Mouse (Mus musculus): ENCODE measurements at regions not wholly inside any gene's neighbourhood (a gene's known extent, or its start where the extent isn't known, plus 50 kb on each side); places are given as distances from the start of the nearest gene placed in this dataset.

DNA sequence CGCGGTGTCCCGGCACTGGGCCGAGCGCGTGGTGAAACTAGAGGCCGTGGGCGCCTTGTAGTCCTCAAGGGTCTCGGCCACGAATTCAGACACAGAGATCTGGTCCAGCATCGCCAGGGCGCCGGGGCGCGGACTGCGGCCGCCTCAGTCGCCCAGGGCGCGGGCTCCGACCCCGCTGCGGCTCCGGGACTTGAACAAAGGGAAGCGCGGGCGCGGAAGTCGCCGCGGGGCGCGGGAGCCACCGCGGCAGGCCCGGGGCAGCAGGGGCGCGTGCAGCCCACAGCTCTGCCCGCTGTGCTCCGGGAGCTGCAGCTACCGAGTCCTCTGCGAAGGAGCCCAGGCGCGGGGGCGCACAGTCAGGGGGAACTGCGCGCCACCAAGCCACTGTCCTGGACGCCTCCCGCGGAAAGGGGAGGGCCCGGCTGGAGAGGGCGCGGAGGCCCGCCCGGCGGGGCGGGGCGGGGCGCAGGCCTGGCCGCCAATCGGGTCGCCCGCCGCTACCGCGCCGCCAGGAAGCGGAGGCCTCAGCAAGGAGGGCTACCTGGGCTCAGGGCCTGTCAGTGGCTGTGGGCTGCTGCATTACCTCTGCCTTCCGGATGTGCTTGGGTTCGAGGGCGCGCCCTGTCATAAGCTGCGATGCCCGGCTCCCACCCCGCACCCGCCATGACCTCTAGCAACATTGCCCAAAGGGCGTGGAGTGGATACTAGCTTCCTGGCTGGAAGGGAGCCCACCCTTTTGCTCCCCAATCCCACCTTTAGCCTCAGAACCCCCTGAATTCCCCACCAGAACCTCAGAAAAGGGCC, 155.2 kb upstream of the 9030624G23Rik start:
- DNase-seq: peak; percentile 51
